Mouse (Mus musculus) CH12.LX (cell line): ENCODE results near the gene Tmem245. TPM values are rescaled to one million over a fixed set of nuclear protein-coding genes. Genes with fewer than 3 reads are reported as not detected.

ENCODE experiments used
- DNase-seq: peaks from one replicate; pipeline ENCODE4 v3.0.0-alpha.2; 2013; ENCODE audit errors: extremely low read depth
- H3K27ac ChIP-seq: 2 replicates; pipeline ENCODE4 v1.5.1; 2012; ENCODE audit warnings: low read depth, mild to moderate bottlenecking, control low read depth, moderate library complexity; ENCODE audit not compliant: insufficient read depth
- H3K27me3 ChIP-seq: replicated peaks from 2 replicates; pipeline ENCODE3; 2012; ENCODE audit warnings: inconsistent platforms
- H3K36me3 ChIP-seq, 2 experiments: replicated peaks in 1 of 2; 2 replicates each; pipeline versions ENCODE3 to v1.6.1; 2012; ENCODE audit warnings: inconsistent platforms in 1 of 2, low read length in 1 of 2, mild to moderate bottlenecking in 1 of 2, mixed read lengths in 1 of 2, moderate library complexity in 1 of 2; ENCODE audit not compliant: control insufficient read depth in 1 of 2, insufficient read depth in 1 of 2
- H3K4me1 ChIP-seq, 2 experiments: 2 replicates each; pipeline ENCODE4 v1.6.1; 2012; ENCODE audit warnings: inconsistent platforms in 1 of 2, moderate library complexity in 1 of 2; ENCODE audit not compliant: insufficient read depth in 2 of 2, control insufficient read depth in 1 of 2
- H3K4me2 ChIP-seq: 2 replicates; pipeline ENCODE4 v1.6.1; 2012; ENCODE audit warnings: low read depth, mild to moderate bottlenecking, control low read depth; ENCODE audit not compliant: poor library complexity, insufficient read depth, severe bottlenecking
- H3K4me3 ChIP-seq, 3 experiments: fragments of 150-350 bp in 1 of 3; sonication (generic) in 1 of 3; replicated peaks in 1 of 3; 2 replicates each; pipeline versions ENCODE3 to v1.5.1; 2011 to 2012; ENCODE audit warnings: low read depth in 2 of 3, low read length in 2 of 3, mild to moderate bottlenecking in 2 of 3, moderate library complexity in 2 of 3, control low read depth in 1 of 3, improper control_type of control experiment in 1 of 3, inconsistent platforms in 1 of 3, mixed read lengths in 1 of 3; ENCODE audit not compliant: poor library complexity in 1 of 3
- H3K79me2 ChIP-seq: replicated peaks from 2 replicates; pipeline ENCODE4 v1.6.1; 2012; ENCODE audit warnings: mild to moderate bottlenecking, moderate library complexity; ENCODE audit not compliant: control insufficient read depth, poor library complexity, insufficient read depth, severe bottlenecking; ENCODE audit errors: extremely low read depth
- H3K9ac ChIP-seq: 2 replicates; pipeline ENCODE4 v1.6.1; 2012; ENCODE audit warnings: low read depth, mild to moderate bottlenecking, control low read depth, moderate library complexity; ENCODE audit not compliant: insufficient read depth
- H3K9me3 ChIP-seq: replicated peaks from 2 replicates; pipeline ENCODE3; 2012; ENCODE audit warnings: low read length, inconsistent platforms, mixed read lengths
- CHD2 ChIP-seq: IDR thresholded peaks from 2 replicates; pipeline ENCODE4 v1.6.1; 2011; ENCODE audit warnings: low read length, improper control_type of control experiment
- CTCF ChIP-seq, 2 experiments: IDR thresholded peaks in 1 of 2; conservative IDR thresholded peaks in 1 of 2; 2 replicates each; pipeline ENCODE4 v1.5.1; 2011 to 2012; ENCODE audit warnings: low read depth in 2 of 2, low read length in 2 of 2, improper control_type of control experiment in 1 of 2, inconsistent platforms in 1 of 2, mild to moderate bottlenecking in 1 of 2, moderate library complexity in 1 of 2
- E2F4 ChIP-seq: IDR thresholded peaks from 2 replicates; pipeline ENCODE4 v1.6.1; 2011; ENCODE audit warnings: low read depth, low read length, improper control_type of control experiment; ENCODE audit not compliant: insufficient replicate concordance
- ELF1 ChIP-seq: IDR thresholded peaks from 2 replicates; pipeline ENCODE4 v1.6.1; 2014; ENCODE audit warnings: low read depth, mild to moderate bottlenecking, inconsistent platforms, low read length, improper control_type of control experiment
- EP300 ChIP-seq: IDR thresholded peaks from 2 replicates; pipeline ENCODE4 v1.6.1; 2011; ENCODE audit warnings: low read length, improper control_type of control experiment
- ETS1 ChIP-seq: conservative IDR thresholded peaks from 2 replicates; pipeline ENCODE4 v1.6.1; 2012; ENCODE audit warnings: low read depth, mild to moderate bottlenecking, inconsistent platforms, low read length, improper control_type of control experiment, moderate library complexity
- HCFC1 ChIP-seq: IDR thresholded peaks from 2 replicates; pipeline ENCODE4 v1.6.1; 2012; ENCODE audit warnings: low read depth, mild to moderate bottlenecking, inconsistent platforms, low read length, improper control_type of control experiment
- IRF4 ChIP-seq: IDR thresholded peaks from 2 replicates; pipeline ENCODE4 v1.6.1; 2014; ENCODE audit warnings: low read depth, mild to moderate bottlenecking, inconsistent platforms, low read length, improper control_type of control experiment
- JUN ChIP-seq: IDR thresholded peaks from 2 replicates; pipeline ENCODE4 v1.6.1; 2011; ENCODE audit warnings: low read depth, mild to moderate bottlenecking, low read length, improper control_type of control experiment, moderate library complexity; ENCODE audit not compliant: insufficient read depth
- KAT2A ChIP-seq: IDR thresholded peaks from 2 replicates; pipeline ENCODE4 v1.6.1; 2012; ENCODE audit warnings: low read length, improper control_type of control experiment, inconsistent platforms; ENCODE audit not compliant: insufficient replicate concordance
- MAFK ChIP-seq: IDR thresholded peaks from 2 replicates; pipeline ENCODE4 v1.6.1; 2011; ENCODE audit warnings: low read length, improper control_type of control experiment; ENCODE audit not compliant: insufficient replicate concordance
- MAX ChIP-seq: IDR thresholded peaks from 2 replicates; pipeline ENCODE4 v1.6.1; 2011; ENCODE audit warnings: low read length, improper control_type of control experiment
- MXI1 ChIP-seq: IDR thresholded peaks from 2 replicates; pipeline ENCODE4 v1.6.1; 2011; ENCODE audit warnings: mild to moderate bottlenecking, low read depth, low read length, improper control_type of control experiment
- NELFE ChIP-seq: IDR thresholded peaks from 2 replicates; pipeline ENCODE4 v1.6.1; 2011; ENCODE audit warnings: low read depth, low read length, improper control_type of control experiment
- NRF1 ChIP-seq: IDR thresholded peaks from 2 replicates; pipeline ENCODE4 v1.6.1; 2014; ENCODE audit warnings: low read depth, mild to moderate bottlenecking, inconsistent platforms, low read length, improper control_type of control experiment, moderate library complexity
- RAD21 ChIP-seq: IDR thresholded peaks from 2 replicates; pipeline ENCODE4 v1.6.1; 2011; ENCODE audit warnings: low read depth, mild to moderate bottlenecking, low read length, improper control_type of control experiment, moderate library complexity
- RCOR1 ChIP-seq: conservative IDR thresholded peaks from 2 replicates; pipeline ENCODE4 v1.6.1; 2012; ENCODE audit warnings: low read depth, mild to moderate bottlenecking, inconsistent platforms, low read length, improper control_type of control experiment
- SIN3A ChIP-seq: IDR thresholded peaks from 2 replicates; pipeline ENCODE4 v1.6.1; 2012; ENCODE audit warnings: low read length, improper control_type of control experiment, inconsistent platforms
- SMC3 ChIP-seq: IDR thresholded peaks from 2 replicates; pipeline ENCODE4 v1.6.1; 2011; ENCODE audit warnings: low read depth, low read length, improper control_type of control experiment
- TBP ChIP-seq: conservative IDR thresholded peaks from 2 replicates; pipeline ENCODE4 v1.6.1; 2011; ENCODE audit warnings: low read depth, low read length, improper control_type of control experiment
- UBTF ChIP-seq: IDR thresholded peaks from 2 replicates; pipeline ENCODE4 v1.6.1; 2012; ENCODE audit warnings: low read depth, mild to moderate bottlenecking, inconsistent platforms, low read length, improper control_type of control experiment, moderate library complexity
- USF1 ChIP-seq: IDR thresholded peaks from 2 replicates; pipeline ENCODE4 v1.6.1; 2014; ENCODE audit warnings: low read depth, mild to moderate bottlenecking, inconsistent platforms, low read length, improper control_type of control experiment
- ZC3H11A ChIP-seq: IDR thresholded peaks from 2 replicates; pipeline ENCODE4 v1.6.1; 2012; ENCODE audit warnings: low read depth, mild to moderate bottlenecking, inconsistent platforms, low read length, improper control_type of control experiment
- ZKSCAN1 ChIP-seq: IDR thresholded peaks from 2 replicates; pipeline ENCODE4 v1.6.1; 2012; ENCODE audit warnings: low read depth, inconsistent platforms, low read length, improper control_type of control experiment, borderline replicate concordance
- ZMIZ1 ChIP-seq: IDR thresholded peaks from 2 replicates; pipeline ENCODE4 v1.6.1; 2012; ENCODE audit warnings: low read depth, mild to moderate bottlenecking, inconsistent platforms, low read length, improper control_type of control experiment
- ZNF384 ChIP-seq: IDR thresholded peaks from 2 replicates; pipeline ENCODE4 v1.6.1; 2012; ENCODE audit warnings: low read depth, low read length, improper control_type of control experiment, inconsistent platforms
- dilution Hi-C: fragments of 300-500 bp; cut with MboI; formaldehyde crosslinking; loops from 2 replicates; pipeline ENCODE4 v1.14.3; 2020; ENCODE audit warnings: low sequenced_read_pairs; ENCODE audit not compliant: extremely low pct_unique_long_range_greater_than_20kb, extremely low pct_ligation_motif_present
- in situ Hi-C: fragments of 300-500 bp; cut with MboI; formaldehyde crosslinking; loops from 3 replicates; pipeline ENCODE4 v1.14.3; 2019; ENCODE audit warnings: low sequenced_read_pairs, low pct_ligation_motif_present, low pct_unique_long_range_greater_than_20kb, mixed read lengths
- polyA plus RNA-seq: library from polyadenylated mRNA; unstranded; fragments of >175 nt; gene quantifications from 2 replicates; pipeline ENCODE4 v1.2.1, GENCODE M21; 2012; ENCODE audit warnings: low read depth; ENCODE audit not compliant: insufficient read length
- total RNA-seq, 2 experiments: library from RNA; depleted of rRNA; stranded (reverse); fragments of 300-350 nt in 1 of 2; fragments of >200 nt in 1 of 2; gene quantifications; 2 replicates each; pipeline ENCODE4 v1.2.3; 2012 to 2014

Tmem245 gene
- total and polyA plus RNA-seq, 3 experiments, result 4.4 to 9.0 (median 5.6) TPM

GRCm38 (mm10) chr4:56865003-56865511 lies 82.2 kb downstream of the Tmem245 start, which contains the start of gene Ctnnal1 (continued):
- TF ChIP-seq ZNF384 (no peak), MXI1 (no peak; the same call in 1 of the 2 replicates), KAT2A (no peak), RAD21 (no peak), USF1 (no peak), CHD2 (no peak)

GRCm38 (mm10) chr4:56864417-56865001 lies 82.7 kb downstream of the Tmem245 start:
- in situ Hi-C loops, result no loop called here
- Histone ChIP-seq H3K4me2 (peak overlapping the region; percentile 85), H3K36me3 (peaks cover 0 to 9% of the 10 kb centered on the region in 2 experiments), H3K27me3 (no peaks in the 10 kb centered on the region), H3K4me1 (peaks cover 3 to 10% of the 10 kb centered on the region in 2 experiments), H3K79me2 (no peaks in the 10 kb centered on the region), H3K27ac (no peak overlapping the region), H3K4me3 (peak overlapping the region; percentile 49 to 90 (median 68)), H3K9me3 (no peaks in the 10 kb centered on the region), H3K9ac (peak overlapping the region; percentile 68)
- 0 out of 2 replicates have a peak, but pooled peaks have one; percentile 16 for TF ChIP-seq UBTF
- TF ChIP-seq ZKSCAN1, result no peak
- no peak for TF ChIP-seq JUN
- TF ChIP-seq E2F4, result no peak
- no peak for TF ChIP-seq ZMIZ1
- no peak for TF ChIP-seq HCFC1
- TF ChIP-seq MXI1, result peak; percentile 50
- TF ChIP-seq ZC3H11A, result no peak
- TF ChIP-seq SIN3A, result 0 out of 2 replicates have a peak, but pooled peaks have one; percentile 39
- TF ChIP-seq CTCF (conservative IDR thresholded peaks at IDR 0.05 in 1 of 2, IDR thresholded peaks at IDR 0.05 in 1 of 2; ENCODE audit: low read depth in 2 of 2, low read length in 2 of 2), result no peak
- TF ChIP-seq SMC3, result no peak
- 0 out of 2 replicates have a peak, but pooled peaks have one; percentile 21 for TF ChIP-seq MAX
- no peak for TF ChIP-seq RCOR1
- no peak for TF ChIP-seq ETS1
- no peak for TF ChIP-seq KAT2A
- TF ChIP-seq TBP, result no peak
- no peak for TF ChIP-seq ELF1
- no peak for TF ChIP-seq MAFK
- TF ChIP-seq IRF4, result no peak
- TF ChIP-seq EP300, result no peak
- no peak for TF ChIP-seq CHD2
- no peak for TF ChIP-seq NRF1
- no peak for TF ChIP-seq NELFE
- no peak for DNase-seq
- dilution Hi-C loops, result no loop called here
